Mouse (Mus musculus): ENCODE data around the gene Pik3r3. TPM values are rescaled to one million over a fixed set of nuclear protein-coding genes. Genes with fewer than 3 reads are reported as not detected.

Pik3r3 gene
- total and polyA plus RNA-seq, 3 experiments = 8.7 to 25.4 (median 21.1) TPM

DNA sequence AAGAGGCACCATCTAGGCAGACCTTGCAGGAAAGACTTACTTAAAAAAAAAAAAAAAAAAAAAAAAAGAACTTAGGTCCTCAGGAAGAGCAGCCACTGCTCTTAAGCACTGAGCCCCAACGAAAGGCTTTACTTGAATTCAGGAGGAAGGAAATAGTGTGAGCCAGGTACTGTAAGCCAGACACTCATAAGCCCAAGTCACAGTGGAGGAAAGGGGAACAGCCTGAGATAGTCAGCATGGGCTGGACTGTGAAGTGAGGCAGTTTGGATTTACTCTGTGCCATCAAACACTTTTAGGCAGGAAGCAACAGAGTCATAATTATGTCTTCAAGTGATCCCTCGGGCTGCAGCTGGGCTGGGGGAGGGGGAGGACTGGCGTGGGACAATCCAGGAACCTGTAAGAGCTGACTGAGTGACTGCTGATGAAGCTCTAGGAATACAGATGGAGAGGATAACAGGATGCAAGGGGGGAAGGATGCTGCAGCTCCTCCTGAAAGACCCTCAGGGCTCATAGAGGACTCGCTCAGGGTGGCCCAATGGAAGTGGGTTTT is 29.1 kb upstream of the Pik3r3 start:
- no peak for ATAC-seq (ENCODE audit: extremely low read depth, insufficient number of reproducible peaks, low FRiP score, poor library complexity, severe bottlenecking)
- Histone ChIP-seq H3K27me3 (ENCODE audit: insufficient read depth, low read length) (no peaks in the 10 kb centered on the region), H3K4me1 (ENCODE audit: insufficient read depth, low read depth, low read length) (peaks cover 32% of the 10 kb centered on the region), H3K9me3 (replicated peaks) (no peaks in the 10 kb centered on the region; the same call in 1 of the 2 replicates), H3K4me3 (ENCODE audit: low read depth, low read length) (no peak overlapping the region), H3K36me3 (replicated peaks) (no peaks in the 10 kb centered on the region)
- no peak for DNase-seq (ENCODE audit: low spot score)
- TF ChIP-seq GATA1 (IDR thresholded peaks at IDR 0.05; ENCODE audit: borderline replicate concordance, low read length) (no peak), GATA2 (IDR thresholded peaks at IDR 0.05; ENCODE audit: borderline replicate concordance, low read depth, low read length) (no peak), TAL1 (conservative IDR thresholded peaks at IDR 0.05; ENCODE audit: low read depth, low read length) (no peak), POLR2AphosphoS5 (IDR thresholded peaks at IDR 0.05; ENCODE audit: insufficient replicate concordance, low read depth, low read length) (no peak), CTCF (IDR thresholded peaks at IDR 0.05; ENCODE audit: low read depth, low read length) (no peak)

GRCm38 (mm10) chr4:116193583-116194383 is 27.6 kb upstream of the Pik3r3 start:
- DNase-seq (ENCODE audit: low spot score) = peak; percentile 70
- Histone ChIP-seq H3K4me3 (ENCODE audit: low read depth, low read length) (no peak overlapping the region; the same call in 1 of the 2 replicates), H3K9me3 (replicated peaks) (no peaks in the 10 kb centered on the region), H3K36me3 (replicated peaks) (no peaks in the 10 kb centered on the region), H3K4me1 (ENCODE audit: insufficient read depth, low read depth, low read length) (peaks cover 34% of the 10 kb centered on the region), H3K27me3 (ENCODE audit: insufficient read depth, low read length) (no peaks in the 10 kb centered on the region)
- TF ChIP-seq TAL1 (conservative IDR thresholded peaks at IDR 0.05; ENCODE audit: low read depth, low read length) (peak; percentile 90), POLR2AphosphoS5 (IDR thresholded peaks at IDR 0.05; ENCODE audit: insufficient replicate concordance, low read depth, low read length) (no peak), GATA2 (IDR thresholded peaks at IDR 0.05; ENCODE audit: borderline replicate concordance, low read depth, low read length) (peak; percentile 51; the same call in 1 of the 2 replicates), GATA1 (IDR thresholded peaks at IDR 0.05; ENCODE audit: borderline replicate concordance, low read length) (no peak), CTCF (IDR thresholded peaks at IDR 0.05; ENCODE audit: low read depth, low read length) (no peak)
- peak; percentile 99 for ATAC-seq (ENCODE audit: extremely low read depth, insufficient number of reproducible peaks, low FRiP score, poor library complexity, severe bottlenecking)

DNA sequence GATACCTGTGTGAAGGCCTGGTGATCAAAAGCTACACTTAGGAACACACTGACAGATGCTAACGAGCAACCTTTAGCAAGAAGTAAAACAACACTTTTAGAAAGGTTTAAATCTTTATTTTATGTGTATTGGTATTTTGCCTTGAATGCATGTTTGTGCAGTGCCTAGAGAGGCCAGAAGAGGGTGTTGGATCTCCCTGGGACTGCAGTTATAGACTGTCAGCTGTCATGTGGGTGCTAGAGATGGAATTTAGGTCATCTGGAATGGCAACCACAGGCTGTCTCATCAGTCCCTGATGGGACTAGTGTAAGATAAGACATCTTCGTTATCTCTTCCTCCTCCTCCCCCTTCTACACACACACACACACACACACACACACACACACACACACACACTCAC is 23.0 kb upstream of the Pik3r3 start:
- ATAC-seq (ENCODE audit: extremely low read depth, insufficient number of reproducible peaks, low FRiP score, poor library complexity, severe bottlenecking) (no peak), DNase-seq (ENCODE audit: low spot score) (no peak)
- Histone ChIP-seq H3K27me3 (ENCODE audit: insufficient read depth, low read length) (no peaks in the 10 kb centered on the region), H3K9me3 (replicated peaks) (no peaks in the 10 kb centered on the region), H3K36me3 (replicated peaks) (no peaks in the 10 kb centered on the region), H3K4me1 (ENCODE audit: insufficient read depth, low read depth, low read length) (peaks cover 26% of the 10 kb centered on the region), H3K4me3 (ENCODE audit: low read depth, low read length) (no peak overlapping the region)
- no peak for TF ChIP-seq GATA2 (IDR thresholded peaks at IDR 0.05; ENCODE audit: borderline replicate concordance, low read depth, low read length)
- no peak for TF ChIP-seq TAL1 (conservative IDR thresholded peaks at IDR 0.05; ENCODE audit: low read depth, low read length)
- no peak for TF ChIP-seq POLR2AphosphoS5 (IDR thresholded peaks at IDR 0.05; ENCODE audit: insufficient replicate concordance, low read depth, low read length)
- no peak for TF ChIP-seq GATA1 (IDR thresholded peaks at IDR 0.05; ENCODE audit: borderline replicate concordance, low read length)
- TF ChIP-seq CTCF (IDR thresholded peaks at IDR 0.05; ENCODE audit: low read depth, low read length) = peak; percentile 21; the same call in 1 of the 2 replicates

DNA sequence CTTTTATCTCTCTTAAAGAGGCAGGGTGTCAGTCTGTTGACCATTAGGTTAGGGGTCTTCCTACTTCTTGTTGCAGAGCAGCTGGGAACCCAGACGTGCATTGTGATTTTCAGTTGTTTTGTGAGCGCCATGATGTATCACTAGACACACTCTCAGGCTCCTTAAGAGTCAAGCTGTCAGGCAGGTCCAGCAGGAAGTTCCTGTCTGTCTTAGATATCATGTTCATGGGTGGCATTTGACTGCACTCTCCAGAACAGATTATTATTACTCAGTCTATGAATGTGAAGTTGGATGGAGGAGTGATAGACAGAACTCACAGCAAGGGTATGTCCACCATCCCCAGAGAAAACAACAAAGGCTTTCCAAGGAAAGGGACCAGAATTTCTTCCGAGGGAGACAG is 17.0 kb upstream of the Pik3r3 start:
- DNase-seq (ENCODE audit: low spot score) = no peak
- H3K4me1 ChIP-seq (ENCODE audit: insufficient read depth, low read depth, low read length) = peaks cover 10% of the 10 kb centered on the region
- H3K4me3 ChIP-seq (ENCODE audit: low read depth, low read length) = no peak overlapping the region
- no peaks in the 10 kb centered on the region for H3K9me3 ChIP-seq (replicated peaks)
- no peaks in the 10 kb centered on the region for H3K36me3 ChIP-seq (replicated peaks)
- no peaks in the 10 kb centered on the region; the same call in 1 of the 2 replicates for H3K27me3 ChIP-seq (ENCODE audit: insufficient read depth, low read length)
- ATAC-seq (ENCODE audit: extremely low read depth, insufficient number of reproducible peaks, low FRiP score, poor library complexity, severe bottlenecking) = no peak
- no peak for TF ChIP-seq CTCF (IDR thresholded peaks at IDR 0.05; ENCODE audit: low read depth, low read length)
- no peak for TF ChIP-seq GATA2 (IDR thresholded peaks at IDR 0.05; ENCODE audit: borderline replicate concordance, low read depth, low read length)
- TF ChIP-seq TAL1 (conservative IDR thresholded peaks at IDR 0.05; ENCODE audit: low read depth, low read length) = no peak
- TF ChIP-seq GATA1 (IDR thresholded peaks at IDR 0.05; ENCODE audit: borderline replicate concordance, low read length) = no peak

GRCm38 (mm10) chr4:116206531-116206930 is 14.9 kb upstream of the Pik3r3 start:
- TF ChIP-seq GATA2 (IDR thresholded peaks at IDR 0.05; ENCODE audit: borderline replicate concordance, low read depth, low read length) (no peak), POLR2AphosphoS5 (IDR thresholded peaks at IDR 0.05; ENCODE audit: insufficient replicate concordance, low read depth, low read length) (no peak), CTCF (IDR thresholded peaks at IDR 0.05; ENCODE audit: low read depth, low read length) (no peak), GATA1 (IDR thresholded peaks at IDR 0.05; ENCODE audit: borderline replicate concordance, low read length) (no peak), TAL1 (conservative IDR thresholded peaks at IDR 0.05; ENCODE audit: low read depth, low read length) (no peak)
- no peaks in the 10 kb centered on the region; the same call in 1 of the 2 replicates for H3K27me3 ChIP-seq (ENCODE audit: insufficient read depth, low read length)
- H3K4me1 ChIP-seq (ENCODE audit: insufficient read depth, low read depth, low read length) = peaks cover 10% of the 10 kb centered on the region
- H3K36me3 ChIP-seq (replicated peaks) = no peaks in the 10 kb centered on the region
- H3K4me3 ChIP-seq (ENCODE audit: low read depth, low read length) = no peak overlapping the region
- ATAC-seq (ENCODE audit: extremely low read depth, insufficient number of reproducible peaks, low FRiP score, poor library complexity, severe bottlenecking) (no peak), DNase-seq (ENCODE audit: low spot score) (no peak)
- no peaks in the 10 kb centered on the region for H3K9me3 ChIP-seq (replicated peaks)

GRCm38 (mm10) chr4:116208891-116209290 is 12.5 kb upstream of the Pik3r3 start:
- H3K9me3 ChIP-seq (replicated peaks) = no peaks in the 10 kb centered on the region
- H3K4me1 ChIP-seq (ENCODE audit: insufficient read depth, low read depth, low read length) = peaks cover 10% of the 10 kb centered on the region
- no peaks in the 10 kb centered on the region for H3K36me3 ChIP-seq (replicated peaks)
- H3K27me3 ChIP-seq (ENCODE audit: insufficient read depth, low read length) = no peaks in the 10 kb centered on the region; the same call in 1 of the 2 replicates
- H3K4me3 ChIP-seq (ENCODE audit: low read depth, low read length) = no peak overlapping the region
- ATAC-seq (ENCODE audit: extremely low read depth, insufficient number of reproducible peaks, low FRiP score, poor library complexity, severe bottlenecking) = no peak
- no peak for TF ChIP-seq GATA1 (IDR thresholded peaks at IDR 0.05; ENCODE audit: borderline replicate concordance, low read length)
- no peak for TF ChIP-seq CTCF (IDR thresholded peaks at IDR 0.05; ENCODE audit: low read depth, low read length)
- no peak for TF ChIP-seq POLR2AphosphoS5 (IDR thresholded peaks at IDR 0.05; ENCODE audit: insufficient replicate concordance, low read depth, low read length)
- TF ChIP-seq TAL1 (conservative IDR thresholded peaks at IDR 0.05; ENCODE audit: low read depth, low read length) = no peak
- DNase-seq (ENCODE audit: low spot score) = no peak
